Mouse (Mus musculus): Measurements from ENCODE around the gene Snrnp200.

Gene Snrnp200

GRCm38 (mm10) chr2:127248334-127249004, 40.3 kb downstream of the Snrnp200 start:
- ChIA-PET POLR2A (interaction anchor here in 3 of 4 experiments (0.7 to 3.4 kb wide), 31 partner anchors 8 to 541 kb away, joined by 3 to 69 read pairs (median 5); partner anchors contain the start of genes Stard7 (in 3 of the 3), 1810024B03Rik (in 2 of the 3), Blvra (in 2 of the 3) and Dusp2 (in 2 of the 3)), CTCF (interaction anchor here in 2 of 4 experiments (0.6 to 2.0 kb wide), 7 partner anchors 20 to 108 kb away, joined by 3 to 10 read pairs (median 4); no protein-coding TSS in a partner anchor)

GRCm38 (mm10) chr2:127250291-127251008, 42.3 kb downstream of the Snrnp200 start:
- ChIA-PET CTCF (no interaction called here), POLR2A (interaction anchor here in 2 of 4 experiments (0.6 to 2.7 kb wide), 7 partner anchors 9 to 245 kb away, joined by 3 to 23 read pairs (median 6); partner anchors contain the start of genes Stard7 (in 2 of the 2) and Blvra (in 1 of the 2))

GRCm38 (mm10) chr2:127251457-127251856, 43.3 kb downstream of the Snrnp200 start:
- CTCF ChIA-PET, result interaction anchor here in 1 of 4 experiments (0.5 kb wide), 1 partner anchor 252 kb away, joined by 3 read pairs; no protein-coding TSS in a partner anchor
- POLR2A ChIA-PET, result interaction anchor here (0.5 to 2.7 kb wide), 16 partner anchors 10 to 405 kb away, joined by 3 to 23 read pairs (median 4); partner anchors contain the start of genes Stard7 (in 2 of the 4), Blvra (in 1 of the 4) and Mal (in 1 of the 4)

DNA sequence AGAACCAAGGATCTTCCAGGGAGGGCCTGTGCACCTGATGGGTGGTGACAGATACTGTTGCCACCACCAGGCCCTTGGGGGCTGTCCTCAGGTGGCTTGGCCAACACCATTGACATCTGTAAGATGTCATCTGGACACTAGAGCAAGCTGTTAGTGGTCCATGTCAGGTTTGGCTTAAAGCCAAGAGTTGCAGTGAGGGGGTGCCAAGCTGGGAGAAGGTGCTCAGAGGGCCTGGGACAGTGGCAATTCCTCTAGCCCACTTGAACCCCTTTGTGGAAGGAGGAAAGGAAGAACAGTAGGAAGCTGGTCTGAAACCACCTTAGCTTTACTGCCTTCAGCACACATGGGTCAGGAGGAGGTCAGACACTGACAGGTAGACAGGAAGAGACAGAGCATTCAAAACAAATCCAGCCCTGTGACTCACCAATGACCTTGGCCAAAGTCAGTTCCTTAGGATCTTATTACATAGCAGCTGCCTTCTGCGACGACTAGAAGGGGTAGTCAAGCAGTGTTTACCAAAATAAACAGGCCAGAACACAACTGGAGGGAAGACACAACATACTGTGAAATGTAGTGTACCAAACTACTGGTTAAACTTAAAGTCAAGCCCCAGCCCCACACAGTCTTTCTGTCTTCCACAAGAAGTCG, 43.8 kb downstream of the Snrnp200 start:
- ChIA-PET POLR2A (interaction anchor here (0.5 to 2.7 kb wide), 16 partner anchors 10 to 404 kb away, joined by 3 to 23 read pairs (median 4); partner anchors contain the start of genes Stard7 (in 2 of the 4), Blvra (in 1 of the 4) and Mal (in 1 of the 4)), CTCF (interaction anchor here in 1 of 4 experiments (0.5 kb wide), 1 partner anchor 252 kb away, joined by 3 read pairs; no protein-coding TSS in a partner anchor)

DNA sequence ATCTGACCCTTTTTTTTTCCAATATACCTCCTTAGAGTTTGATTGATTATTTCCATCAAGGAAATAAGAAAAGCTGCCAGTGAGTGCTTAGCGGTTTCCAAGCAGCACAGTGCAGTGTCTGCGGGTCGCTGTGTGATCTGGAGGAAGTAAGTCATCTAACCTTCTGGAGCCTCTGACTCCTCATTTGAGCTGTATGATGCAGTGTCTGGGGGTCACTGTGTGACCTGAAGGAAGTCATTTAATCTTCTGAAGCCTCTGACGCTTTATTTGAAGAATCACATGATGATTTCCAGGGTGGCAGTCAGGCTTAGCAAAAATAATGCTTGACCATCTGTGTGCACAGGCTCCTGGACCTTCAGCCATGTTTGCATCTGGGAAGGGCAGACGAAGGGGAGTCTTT, 44.6 kb downstream of the Snrnp200 start:
- CTCF ChIA-PET, result no interaction called here
- POLR2A ChIA-PET, result interaction anchor here in 3 of 4 experiments (0.7 to 2.7 kb wide), 6 partner anchors 12 to 120 kb away, joined by 3 to 23 read pairs (median 3); partner anchors contain the start of gene Stard7 (in 1 of the 3)

GRCm38 (mm10) chr2:127254604-127255134, 46.5 kb downstream of the Snrnp200 start:
- CTCF ChIA-PET, result interaction anchor here in 1 of 4 experiments (0.6 kb wide), 2 partner anchors 107 to 601 kb away, joined by 4 to 5 read pairs; no protein-coding TSS in a partner anchor
- POLR2A ChIA-PET, result interaction anchor here in 2 of 4 experiments (0.8 to 4.2 kb wide), 7 partner anchors 9 to 184 kb away, joined by 3 to 35 read pairs (median 4); partner anchors contain the start of genes 1810024B03Rik (in 1 of the 2), Blvra (in 1 of the 2), Snrnp200 (in 1 of the 2) and Stard7 (in 1 of the 2)

DNA sequence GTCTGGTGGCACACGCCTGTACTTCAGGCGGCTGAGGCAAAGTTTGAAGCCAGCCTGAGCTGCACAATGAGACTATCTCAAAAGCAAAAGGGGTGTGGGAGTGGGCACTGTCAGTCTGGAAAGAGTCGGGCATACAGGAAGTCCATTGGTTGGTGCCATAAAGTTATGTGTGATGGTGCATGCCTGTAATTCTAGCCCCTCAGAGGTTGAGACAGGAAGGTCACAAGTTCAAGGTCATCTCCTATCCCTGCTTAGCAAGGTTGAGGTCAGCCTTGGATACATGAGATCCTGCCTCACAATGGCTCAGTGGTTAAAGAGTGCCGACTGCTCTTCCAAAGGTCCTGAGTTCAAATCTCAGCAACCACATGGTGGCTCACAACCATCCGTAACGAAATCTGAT, 47.1 kb downstream of the Snrnp200 start:
- CTCF ChIA-PET, result interaction anchor here in 1 of 4 experiments (0.6 kb wide), 1 partner anchor 600 kb away, joined by 4 read pairs; no protein-coding TSS in a partner anchor
- POLR2A ChIA-PET, result interaction anchor here in 2 of 4 experiments (0.8 to 4.2 kb wide), 6 partner anchors 9 to 47 kb away, joined by 3 to 35 read pairs (median 4); partner anchors contain the start of genes 1810024B03Rik (in 1 of the 2), Snrnp200 (in 1 of the 2) and Stard7 (in 1 of the 2)

DNA sequence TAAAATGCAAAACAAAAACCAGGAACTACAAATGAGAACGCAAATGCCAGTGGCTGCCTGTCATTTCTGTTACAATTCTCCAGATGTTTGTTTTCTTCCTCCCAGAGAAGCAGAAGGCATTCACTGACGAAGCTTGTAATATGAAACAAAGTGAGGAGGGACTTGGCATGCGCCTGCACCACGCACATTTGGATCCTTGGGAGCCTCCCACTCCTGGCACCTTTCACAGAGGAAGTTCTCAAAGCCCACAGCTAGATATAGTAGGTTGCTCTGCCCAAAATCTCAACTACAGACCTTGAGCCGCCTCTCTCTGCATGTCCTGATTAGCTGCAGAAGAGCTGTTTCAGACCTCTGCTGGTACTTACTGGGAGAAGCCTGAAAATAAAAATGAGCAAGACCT, 51.2 kb downstream of the Snrnp200 start:
- ChIA-PET POLR2A (interaction anchor here in 3 of 4 experiments (0.7 to 2.8 kb wide), 4 partner anchors 11 to 240 kb away, joined by 3 to 18 read pairs (median 4); partner anchors contain the start of gene Stard7 (in 3 of the 3)), CTCF (interaction anchor here in 2 of 4 experiments (0.6 to 1.1 kb wide), 2 partner anchors 8 to 306 kb away, joined by 3 to 4 read pairs; no protein-coding TSS in a partner anchor)

- ChIA-PET POLR2A (interaction anchor here in 2 of 4 experiments (1.2 to 1.8 kb wide), 2 partner anchors 11 to 14 kb away, joined by 3 read pairs; no protein-coding TSS in a partner anchor), CTCF (no interaction called here)
These were observed 54.3 kb downstream of the Snrnp200 start for GRCm38 (mm10) chr2:127262480-127262879.

DNA sequence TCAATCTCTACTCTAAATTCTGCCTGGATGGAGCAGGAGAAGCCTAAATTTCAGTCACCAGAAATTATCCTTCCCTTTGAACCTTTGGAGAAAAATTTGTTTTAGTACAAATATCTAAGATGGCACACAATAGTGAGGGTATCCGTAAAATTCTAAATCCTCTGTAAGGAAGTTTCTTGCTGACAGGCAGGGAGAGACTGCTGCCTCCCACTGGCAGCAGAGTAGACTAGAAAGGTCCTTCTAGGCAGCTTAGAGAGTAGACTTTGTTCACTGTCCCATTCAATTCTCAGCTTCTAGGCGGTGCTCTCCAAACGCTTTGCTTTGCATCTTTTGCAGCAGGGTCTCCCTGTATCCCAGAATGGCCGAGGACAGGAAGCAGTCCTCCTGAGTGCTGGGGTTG, 59.7 kb downstream of the Snrnp200 start:
- ChIA-PET CTCF (interaction anchor here in 2 of 4 experiments (1.0 to 1.4 kb wide), 3 partner anchors 8 to 73 kb away, joined by 3 to 4 read pairs (median 3); no protein-coding TSS in a partner anchor), POLR2A (interaction anchor here in 3 of 4 experiments (0.5 to 4.7 kb wide), 8 partner anchors 12 to 156 kb away, joined by 3 to 69 read pairs (median 6); partner anchors contain the start of genes Ciao1 (in 1 of the 3) and Tmem127 (in 1 of the 3))

GRCm38 (mm10) chr2:127269491-127270299, 61.5 kb downstream of the Snrnp200 start, which contains the start of gene Stard7:
Gene Stard7 (plus strand): TSS chr2:127270218.
- ChIA-PET CTCF (interaction anchor here in 2 of 4 experiments (0.5 to 2.0 kb wide), 4 partner anchors 11 to 22 kb away, joined by 3 to 10 read pairs (median 4); partner anchors contain the start of genes Ciao1 (in 1 of the 2) and Tmem127 (in 1 of the 2)), POLR2A (interaction anchor here in 3 of 4 experiments (0.6 to 4.7 kb wide), 63 partner anchors 9 to 1548 kb away, joined by 3 to 69 read pairs (median 4); partner anchors contain the start of genes Ciao1 (in 3 of the 3), Tmem127 (in 3 of the 3), 1810024B03Rik (in 2 of the 3) and Mtln (in 2 of the 3))

DNA sequence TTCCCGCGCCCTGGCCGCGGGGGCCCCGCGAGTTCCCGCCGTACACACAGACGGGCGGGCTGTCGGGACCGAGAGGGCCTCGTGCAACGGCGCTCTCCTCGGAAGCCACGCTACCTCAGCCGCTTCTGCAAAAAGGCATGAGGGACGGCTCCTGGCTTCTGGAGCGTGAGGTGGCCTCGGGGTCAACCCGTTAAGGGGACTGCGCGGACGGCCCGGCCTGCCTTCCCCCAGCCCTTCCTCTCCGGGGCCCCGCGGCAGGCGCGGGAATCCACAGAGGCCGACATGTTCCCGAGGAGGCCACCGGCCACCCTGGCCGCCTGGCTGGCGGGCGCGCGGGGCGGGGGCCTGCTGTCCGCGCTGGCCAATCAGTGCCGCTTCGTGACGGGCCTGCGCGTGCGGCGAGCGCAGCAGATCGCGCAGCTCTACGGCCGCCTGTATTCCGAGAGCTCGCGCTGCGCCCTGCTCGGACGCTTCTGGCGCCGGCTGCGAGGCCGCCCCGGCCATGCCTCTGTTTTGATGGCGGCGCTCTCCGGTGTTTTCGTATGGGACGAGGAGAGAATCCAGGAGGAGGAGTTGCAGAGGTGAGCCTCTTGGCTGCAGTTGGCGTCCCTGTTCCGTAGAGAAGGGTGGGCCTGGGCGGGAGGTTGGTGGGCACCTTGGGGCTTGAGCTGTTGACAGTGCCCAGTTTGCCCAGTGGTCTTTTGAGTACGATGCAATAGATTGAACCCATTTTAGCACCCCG, 62.3 kb downstream of the Snrnp200 start:
- POLR2A ChIA-PET, result interaction anchor here (0.6 to 4.7 kb wide), 61 partner anchors 8 to 1548 kb away, joined by 3 to 69 read pairs (median 4); partner anchors contain the start of genes Ciao1 (in 3 of the 4), Tmem127 (in 3 of the 4), 1810024B03Rik (in 2 of the 4) and Dusp2 (in 2 of the 4)
- CTCF ChIA-PET, result interaction anchor here in 2 of 4 experiments (0.5 to 2.0 kb wide), 3 partner anchors 10 to 129 kb away, joined by 3 to 10 read pairs (median 4); partner anchors contain the start of genes Ciao1 (in 1 of the 2) and Tmem127 (in 1 of the 2)

DNA sequence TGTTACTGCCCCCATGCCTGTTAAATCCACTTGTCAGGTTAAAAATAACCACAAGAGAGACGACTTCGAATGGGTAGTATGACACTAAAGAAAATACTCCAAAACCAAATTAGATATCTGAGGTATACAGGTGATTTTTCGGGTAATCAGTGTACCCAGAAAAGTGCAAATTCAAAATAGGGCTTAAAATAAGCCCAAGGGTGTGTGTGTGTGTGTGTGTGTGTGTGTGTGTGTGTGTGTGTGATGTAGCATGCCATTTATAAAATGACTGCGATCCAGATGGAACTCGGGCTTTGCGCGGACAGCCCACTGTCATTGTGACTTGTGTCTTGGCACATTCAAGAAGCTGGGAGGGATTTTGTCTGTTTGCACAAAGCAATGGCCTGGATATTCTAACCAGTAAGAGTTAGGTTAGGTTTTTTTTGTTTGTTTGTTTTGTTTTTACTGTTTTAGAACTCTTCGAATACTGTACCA, 62.9 kb downstream of the Snrnp200 start:
- ChIA-PET CTCF (interaction anchor here in 1 of 4 experiments (0.7 to 2.0 kb wide), 2 partner anchors 23 to 128 kb away, joined by 3 to 10 read pairs; partner anchors contain the start of genes Ciao1 and Tmem127), POLR2A (interaction anchor here (0.6 to 4.7 kb wide), 38 partner anchors 11 to 593 kb away, joined by 3 to 69 read pairs (median 4); partner anchors contain the start of genes Ciao1 (in 2 of the 4), Dusp2 (in 2 of the 4), Tmem127 (in 2 of the 4) and 1810024B03Rik (in 1 of the 4))

- ChIA-PET POLR2A (interaction anchor here in 1 of 4 experiments (1.0 to 4.7 kb wide), 2 partner anchors 20 to 25 kb away, joined by 3 to 69 read pairs; partner anchors contain the start of genes Ciao1 and Tmem127), CTCF (interaction anchor here in 1 of 4 experiments (2.0 kb wide), 1 partner anchor 24 kb away, joined by 10 read pairs; the partner anchor contains the start of genes Ciao1 and Tmem127)
These were observed 63.9 kb downstream of the Snrnp200 start for GRCm38 (mm10) chr2:127272049-127272448.
